Mouse (Mus musculus): Measurements from ENCODE around the gene Slc37a1. TPM values are rescaled to one million over a fixed set of nuclear protein-coding genes. Genes with fewer than 3 reads are reported as not detected.
"Not testable (repeated sequence)": the region's sequence is repeated elsewhere in the genome, so short reads cannot be mapped to it uniquely, and the experiment has no call there.

Gene Slc37a1
- polyA plus RNA-seq, 1 experiment from 2014 or later: 21.1 TPM

GRCm38 (mm10) chr17:31265831-31266230 is 20.8 kb upstream of the Slc37a1 start:
- no peak overlapping the region for H3K9ac ChIP-seq (ENCODE audit: low read depth, low read length)
- 87% methylated on average over 9 of the region's 9 CpGs for WGBS
- no peak overlapping the region for H3K4me3 ChIP-seq (ENCODE audit: low read length)
- H3K4me1 ChIP-seq (ENCODE audit: control insufficient read depth, insufficient read depth, low read length): peaks cover 6% of the 10 kb centered on the region; the same call in 1 of the 2 replicates
- no peaks in the 10 kb centered on the region for H3K27me3 ChIP-seq (replicated peaks; ENCODE audit: control insufficient read depth, insufficient read depth, low read length)
- H3K4me2 ChIP-seq (ENCODE audit: low read depth, low read length): no peak overlapping the region
- no peaks in the 10 kb centered on the region for H3K36me3 ChIP-seq (ENCODE audit: control insufficient read depth, insufficient read depth, low read length)
- no peaks in the 10 kb centered on the region for H3K9me3 ChIP-seq (ENCODE audit: control insufficient read depth, low read length)
- ATAC-seq: no peak
- no peak overlapping the region for H3K27ac ChIP-seq (ENCODE audit: low read length)

- no peak overlapping the region for H3K4me3 ChIP-seq (ENCODE audit: low read length)
- H3K9me3 ChIP-seq (ENCODE audit: control insufficient read depth, low read length): no peaks in the 10 kb centered on the region
- no peak overlapping the region for H3K9ac ChIP-seq (ENCODE audit: low read depth, low read length)
- 77% methylated on average over 7 of the region's 7 CpGs for WGBS
- no peak overlapping the region for H3K4me2 ChIP-seq (ENCODE audit: low read depth, low read length)
- ATAC-seq: no peak
- H3K27ac ChIP-seq (ENCODE audit: low read length): no peak overlapping the region
- H3K4me1 ChIP-seq (ENCODE audit: control insufficient read depth, insufficient read depth, low read length): peaks cover 6% of the 10 kb centered on the region; the same call in 1 of the 2 replicates
- no peaks in the 10 kb centered on the region for H3K36me3 ChIP-seq (ENCODE audit: control insufficient read depth, insufficient read depth, low read length)
- H3K27me3 ChIP-seq (replicated peaks; ENCODE audit: control insufficient read depth, insufficient read depth, low read length): no peaks in the 10 kb centered on the region
Measured at GRCm38 (mm10) chr17:31266321-31266950, 20.2 kb upstream of the Slc37a1 start.

- Histone ChIP-seq H3K4me3 (ENCODE audit: low read length) (no peak overlapping the region), H3K4me1 (ENCODE audit: control insufficient read depth, insufficient read depth, low read length) (peaks cover 6% of the 10 kb centered on the region; the same call in 1 of the 2 replicates), H3K9ac (ENCODE audit: low read depth, low read length) (no peak overlapping the region), H3K36me3 (ENCODE audit: control insufficient read depth, insufficient read depth, low read length) (no peaks in the 10 kb centered on the region), H3K27me3 (replicated peaks; ENCODE audit: control insufficient read depth, insufficient read depth, low read length) (no peaks in the 10 kb centered on the region), H3K4me2 (ENCODE audit: low read depth, low read length) (no peak overlapping the region), H3K27ac (ENCODE audit: low read length) (no peak overlapping the region), H3K9me3 (ENCODE audit: control insufficient read depth, low read length) (no peaks in the 10 kb centered on the region)
- no peak for ATAC-seq
- WGBS: 69% methylated on average over 4 of the region's 4 CpGs
Measured at GRCm38 (mm10) chr17:31267138-31267537, 19.5 kb upstream of the Slc37a1 start.

GRCm38 (mm10) chr17:31267603-31268002 is 19.0 kb upstream of the Slc37a1 start:
- no peak for ATAC-seq
- H3K27me3 ChIP-seq (replicated peaks; ENCODE audit: control insufficient read depth, insufficient read depth, low read length): no peaks in the 10 kb centered on the region
- peaks cover 6% of the 10 kb centered on the region; the same call in 1 of the 2 replicates for H3K4me1 ChIP-seq (ENCODE audit: control insufficient read depth, insufficient read depth, low read length)
- H3K4me3 ChIP-seq (ENCODE audit: low read length): no peak overlapping the region
- no peak overlapping the region for H3K9ac ChIP-seq (ENCODE audit: low read depth, low read length)
- H3K4me2 ChIP-seq (ENCODE audit: low read depth, low read length): no peak overlapping the region
- H3K36me3 ChIP-seq (ENCODE audit: control insufficient read depth, insufficient read depth, low read length): no peaks in the 10 kb centered on the region
- no peak overlapping the region for H3K27ac ChIP-seq (ENCODE audit: low read length)
- no peaks in the 10 kb centered on the region for H3K9me3 ChIP-seq (ENCODE audit: control insufficient read depth, low read length)
- WGBS: 78% methylated on average over 6 of the region's 6 CpGs

GRCm38 (mm10) chr17:31268016-31268415 is 18.6 kb upstream of the Slc37a1 start:
- Histone ChIP-seq H3K27me3 (replicated peaks; ENCODE audit: control insufficient read depth, insufficient read depth, low read length) (no peaks in the 10 kb centered on the region), H3K9ac (ENCODE audit: low read depth, low read length) (no peak overlapping the region), H3K4me3 (ENCODE audit: low read length) (no peak overlapping the region), H3K9me3 (ENCODE audit: control insufficient read depth, low read length) (no peaks in the 10 kb centered on the region), H3K4me2 (ENCODE audit: low read depth, low read length) (no peak overlapping the region), H3K27ac (ENCODE audit: low read length) (no peak overlapping the region), H3K4me1 (ENCODE audit: control insufficient read depth, insufficient read depth, low read length) (peaks cover 6% of the 10 kb centered on the region; the same call in 1 of the 2 replicates), H3K36me3 (ENCODE audit: control insufficient read depth, insufficient read depth, low read length) (no peaks in the 10 kb centered on the region)
- no peak for ATAC-seq
- WGBS: 83% methylated on average over 1 of the region's 1 CpGs

- no peak overlapping the region for H3K27ac ChIP-seq (ENCODE audit: low read length)
- 84% methylated on average over 2 of the region's 2 CpGs for WGBS
Measured at GRCm38 (mm10) chr17:31269761-31270160, 16.8 kb upstream of the Slc37a1 start.

GRCm38 (mm10) chr17:31270246-31270645 is 16.3 kb upstream of the Slc37a1 start:
- Histone ChIP-seq H3K36me3 (ENCODE audit: control insufficient read depth, insufficient read depth, low read length) (no peaks in the 10 kb centered on the region), H3K9ac (ENCODE audit: low read depth, low read length) (no peak overlapping the region), H3K4me1 (ENCODE audit: control insufficient read depth, insufficient read depth, low read length) (peaks cover under 1% of the 10 kb centered on the region; the same call in 1 of the 2 replicates), H3K27ac (ENCODE audit: low read length) (no peak overlapping the region), H3K4me2 (ENCODE audit: low read depth, low read length) (no peak overlapping the region), H3K4me3 (ENCODE audit: low read length) (no peak overlapping the region), H3K9me3 (ENCODE audit: control insufficient read depth, low read length) (no peaks in the 10 kb centered on the region), H3K27me3 (replicated peaks; ENCODE audit: control insufficient read depth, insufficient read depth, low read length) (no peaks in the 10 kb centered on the region)
- 78% methylated on average over 4 of the region's 4 CpGs for WGBS
- no peak for ATAC-seq

More at GRCm38 (mm10) chr17:31269761-31270160, 16.8 kb upstream of the Slc37a1 start:
- ATAC-seq: no peak
- Histone ChIP-seq H3K36me3 (ENCODE audit: control insufficient read depth, insufficient read depth, low read length) (no peaks in the 10 kb centered on the region), H3K9me3 (ENCODE audit: control insufficient read depth, low read length) (no peaks in the 10 kb centered on the region), H3K4me2 (ENCODE audit: low read depth, low read length) (no peak overlapping the region), H3K9ac (ENCODE audit: low read depth, low read length) (no peak overlapping the region), H3K4me3 (ENCODE audit: low read length) (no peak overlapping the region), H3K27me3 (replicated peaks; ENCODE audit: control insufficient read depth, insufficient read depth, low read length) (no peaks in the 10 kb centered on the region), H3K4me1 (ENCODE audit: control insufficient read depth, insufficient read depth, low read length) (peaks cover 6% of the 10 kb centered on the region; the same call in 1 of the 2 replicates)

GRCm38 (mm10) chr17:31270736-31271135 is 15.9 kb upstream of the Slc37a1 start:
- 82% methylated on average over 8 of the region's 8 CpGs for WGBS
- H3K27ac ChIP-seq (ENCODE audit: low read length); H3K9ac ChIP-seq (ENCODE audit: low read depth, low read length); ATAC-seq; H3K4me3 ChIP-seq (ENCODE audit: low read length); H3K36me3 ChIP-seq (ENCODE audit: control insufficient read depth, insufficient read depth, low read length); H3K27me3 ChIP-seq (replicated peaks; ENCODE audit: control insufficient read depth, insufficient read depth, low read length); H3K9me3 ChIP-seq (ENCODE audit: control insufficient read depth, low read length); H3K4me2 ChIP-seq (ENCODE audit: low read depth, low read length); H3K4me1 ChIP-seq (ENCODE audit: control insufficient read depth, insufficient read depth, low read length): not testable (repeated sequence)

GRCm38 (mm10) chr17:31271136-31271851 is 15.3 kb upstream of the Slc37a1 start:
- no peak overlapping the region for H3K4me2 ChIP-seq (ENCODE audit: low read depth, low read length)
- H3K9ac ChIP-seq (ENCODE audit: low read depth, low read length): no peak overlapping the region
- H3K27me3 ChIP-seq (replicated peaks; ENCODE audit: control insufficient read depth, insufficient read depth, low read length): no peaks in the 10 kb centered on the region
- no peaks in the 10 kb centered on the region for H3K36me3 ChIP-seq (ENCODE audit: control insufficient read depth, insufficient read depth, low read length)
- H3K4me3 ChIP-seq (ENCODE audit: low read length): no peak overlapping the region
- H3K27ac ChIP-seq (ENCODE audit: low read length): no peak overlapping the region
- H3K4me1 ChIP-seq (ENCODE audit: control insufficient read depth, insufficient read depth, low read length): no peaks in the 10 kb centered on the region
- ATAC-seq: no peak
- 65% methylated on average over 2 of the region's 7 CpGs for WGBS
- no peaks in the 10 kb centered on the region for H3K9me3 ChIP-seq (ENCODE audit: control insufficient read depth, low read length)
